Mouse (Mus musculus) cerebellum, adult 2 months (tissue): ENCODE measurements around the gene Gprc5b.

Experiments
- CTCF ChIP-seq: fragments of 200-500 bp; IDR thresholded peaks from 2 replicates; pipeline ENCODE4 v1.5.1; 2011; ENCODE audit warnings: low read depth, mild to moderate bottlenecking, control low read depth, low read length, moderate library complexity, borderline replicate concordance; ENCODE audit not compliant: insufficient read depth
- POLR2A ChIP-seq: fragments of 200-500 bp; IDR thresholded peaks from 2 replicates; pipeline ENCODE4 v1.6.1; 2011; ENCODE audit warnings: low read length, control low read depth, borderline replicate concordance; ENCODE audit not compliant: insufficient read depth

GRCm38 (mm10) chr7:118981831-118982230 is 13.2 kb downstream of the Gprc5b start:
- TF ChIP-seq POLR2A = no peak
- TF ChIP-seq CTCF = no peak
